Mouse (Mus musculus) heart, embryonic 14.5 days (tissue): ENCODE measurements around the gene Adipoq. TPM values are rescaled to one million over a fixed set of nuclear protein-coding genes. Genes with fewer than 3 reads are reported as not detected.

Experiments
- ATAC-seq: fragments of 200-750 bp; cut with Nextera tagmentation; 2 replicates; pipeline ENCODE4 v1.8.0; 2017; ENCODE audit warnings: low read depth, moderate TSS enrichment; ENCODE audit not compliant: insufficient number of reproducible peaks, insufficient read depth, low FRiP score
- H3K27ac ChIP-seq, 2 experiments: fragments of 200-500 bp in 1 of 2; fragments of 300-500 bp in 1 of 2; sonication (generic) in 1 of 2; replicated peaks in 1 of 2; 2 replicates each; pipeline ENCODE4 v1.5.1; 2012 to 2014; ENCODE audit warnings: low read depth in 2 of 2, low read length in 2 of 2, control low read depth in 1 of 2, mild to moderate bottlenecking in 1 of 2, mixed read lengths in 1 of 2; ENCODE audit not compliant: control insufficient read depth in 1 of 2, insufficient read depth in 1 of 2
- H3K27me3 ChIP-seq: fragments of 300-500 bp; sonication (generic); 2 replicates; pipeline ENCODE4 v1.6.1; 2014; ENCODE audit warnings: mild to moderate bottlenecking, low read length, control low read depth; ENCODE audit not compliant: control insufficient read depth, insufficient read depth
- H3K36me3 ChIP-seq: fragments of 300-500 bp; sonication (generic); 2 replicates; pipeline ENCODE4 v1.6.1; 2014; ENCODE audit warnings: mild to moderate bottlenecking, control low read depth, low read length, mixed read lengths; ENCODE audit not compliant: control insufficient read depth, insufficient read depth
- H3K4me1 ChIP-seq, 2 experiments: fragments of 200-500 bp in 1 of 2; fragments of 300-500 bp in 1 of 2; sonication (generic) in 1 of 2; 2 replicates each; pipeline ENCODE4 v1.6.1; 2012 to 2014; ENCODE audit warnings: low read length in 2 of 2, control low read depth in 1 of 2, mixed read lengths in 1 of 2; ENCODE audit not compliant: control insufficient read depth in 2 of 2, insufficient read depth in 2 of 2
- H3K4me2 ChIP-seq: fragments of 300-500 bp; sonication (generic); 2 replicates; pipeline ENCODE4 v1.6.1; 2014; ENCODE audit warnings: mild to moderate bottlenecking, low read length
- H3K4me3 ChIP-seq, 2 experiments: fragments of 200-500 bp in 1 of 2; fragments of 300-500 bp in 1 of 2; sonication (generic) in 1 of 2; 2 replicates each; pipeline ENCODE4 v1.5.1; 2012 to 2014; ENCODE audit warnings: low read length in 2 of 2, mild to moderate bottlenecking in 2 of 2, control low read depth in 1 of 2, low read depth in 1 of 2, moderate library complexity in 1 of 2; ENCODE audit not compliant: control insufficient read depth in 1 of 2, insufficient read depth in 1 of 2
- H3K9ac ChIP-seq: fragments of 300-500 bp; sonication (generic); 2 replicates; pipeline ENCODE4 v1.6.1; 2014; ENCODE audit warnings: mild to moderate bottlenecking, low read length
- H3K9me3 ChIP-seq: fragments of 300-500 bp; sonication (generic); 2 replicates; pipeline ENCODE4 v1.6.1; 2016; ENCODE audit warnings: low read length, control low read depth; ENCODE audit not compliant: control insufficient read depth
- WGBS: fragments of 180-500 bp; shearing (Covaris S2); extraction: QIAGEN DNeasy Blood & Tissue Kit; methylation state at CpG from one replicate; pipeline ENCODE4 v1.1.7; 2014; 5-methylcytosine and 5-hydroxymethylcytosine counted together
- polyA plus RNA-seq: library from polyadenylated mRNA; unstranded; fragments of >200 nt; fragmentation: Nextera tagmentation; extraction: Ambion mirVana; gene quantifications from 2 replicates; pipeline ENCODE4 v1.2.1, GENCODE M21; 2014

The Adipoq gene
- polyA plus RNA-seq, 1 experiment from 2014 or later, result 0.15 TPM

GRCm38 (mm10) chr16:23149396-23149795 is 3.1 kb downstream of the Adipoq start:
- WGBS, result 78% methylated on average over 8 of the region's 8 CpGs
- H3K9ac ChIP-seq, result no peak overlapping the region
- H3K4me2 ChIP-seq, result no peak overlapping the region
- peaks cover 2 to 9% of the 10 kb centered on the region in 2 experiments; a peak in 1 of 4 replicates for H3K4me1 ChIP-seq
- no peaks in the 10 kb centered on the region for H3K36me3 ChIP-seq
- ATAC-seq, result no peak
- H3K27ac ChIP-seq, result no peak overlapping the region
- H3K4me3 ChIP-seq, result no peak overlapping the region
- H3K9me3 ChIP-seq, result no peaks in the 10 kb centered on the region
- no peaks in the 10 kb centered on the region for H3K27me3 ChIP-seq

- Histone ChIP-seq H3K36me3 (no peaks in the 10 kb centered on the region), H3K9ac (no peak overlapping the region), H3K4me1 (peaks cover 2 to 4% of the 10 kb centered on the region in 2 experiments; a peak in 1 of 4 replicates), H3K9me3 (no peaks in the 10 kb centered on the region), H3K4me3 (no peak overlapping the region), H3K27ac (no peak overlapping the region), H3K4me2 (no peak overlapping the region), H3K27me3 (no peaks in the 10 kb centered on the region)
- no peak; the same call in 1 of the 2 replicates for ATAC-seq
- WGBS, result 15% methylated on average over 2 of the region's 2 CpGs
These were observed 5.1 kb downstream of the Adipoq start for GRCm38 (mm10) chr16:23151423-23151822.

GRCm38 (mm10) chr16:23154261-23154660 is 7.9 kb downstream of the Adipoq start:
- H3K9me3 ChIP-seq, result no peaks in the 10 kb centered on the region
- H3K27ac ChIP-seq, result no peak overlapping the region
- H3K9ac ChIP-seq, result no peak overlapping the region
- peaks cover 2 to 4% of the 10 kb centered on the region in 2 experiments; a peak in 1 of 4 replicates for H3K4me1 ChIP-seq
- no peaks in the 10 kb centered on the region for H3K36me3 ChIP-seq
- WGBS, result 78% methylated on average over 5 of the region's 5 CpGs
- no peaks in the 10 kb centered on the region for H3K27me3 ChIP-seq
- no peak overlapping the region for H3K4me2 ChIP-seq
- H3K4me3 ChIP-seq, result no peak overlapping the region
- no peak for ATAC-seq

- Histone ChIP-seq H3K4me1 (peaks cover 2 to 8% of the 10 kb centered on the region in 2 experiments; a peak in 1 of 4 replicates), H3K4me3 (no peak overlapping the region), H3K9me3 (no peaks in the 10 kb centered on the region), H3K27me3 (no peaks in the 10 kb centered on the region), H3K9ac (no peak overlapping the region), H3K4me2 (no peak overlapping the region), H3K27ac (no peak overlapping the region), H3K36me3 (no peaks in the 10 kb centered on the region)
- ATAC-seq, result no peak
- WGBS, result 92% methylated on average over 13 of the region's 13 CpGs
These were observed 10.7 kb downstream of the Adipoq start for GRCm38 (mm10) chr16:23157013-23157412.

- H3K27ac ChIP-seq, result no peak overlapping the region
- H3K4me3 ChIP-seq, result no peak overlapping the region
- H3K27me3 ChIP-seq, result no peaks in the 10 kb centered on the region
- peaks cover 2 to 8% of the 10 kb centered on the region in 2 experiments; a peak in 1 of 4 replicates for H3K4me1 ChIP-seq
- WGBS, result 81% methylated on average over 7 of the region's 7 CpGs
- H3K4me2 ChIP-seq, result no peak overlapping the region
- H3K9me3 ChIP-seq, result no peaks in the 10 kb centered on the region
- H3K9ac ChIP-seq, result no peak overlapping the region
- no peak; the same call in 1 of the 2 replicates for ATAC-seq
- no peaks in the 10 kb centered on the region for H3K36me3 ChIP-seq
These were observed 12.0 kb downstream of the Adipoq start for GRCm38 (mm10) chr16:23158292-23158691.

GRCm38 (mm10) chr16:23158957-23159356 is 12.6 kb downstream of the Adipoq start:
- 15% methylated on average over 2 of the region's 2 CpGs for WGBS

GRCm38 (mm10) chr16:23159749-23160148 is 13.4 kb downstream of the Adipoq start:
- Histone ChIP-seq H3K36me3 (no peaks in the 10 kb centered on the region), H3K9me3 (no peaks in the 10 kb centered on the region), H3K4me3 (no peak overlapping the region), H3K27me3 (no peaks in the 10 kb centered on the region), H3K27ac (no peak overlapping the region), H3K4me1 (peaks cover 4 to 8% of the 10 kb centered on the region in 2 experiments; a peak in 2 of 4 replicates), H3K9ac (no peak overlapping the region), H3K4me2 (no peak overlapping the region)
- 52% methylated on average over 2 of the region's 2 CpGs for WGBS
- ATAC-seq, result no peak

More at GRCm38 (mm10) chr16:23158957-23159356, 12.6 kb downstream of the Adipoq start:
- ATAC-seq, result no peak; the same call in 1 of the 2 replicates
- Histone ChIP-seq H3K9me3 (no peaks in the 10 kb centered on the region), H3K4me3 (no peak overlapping the region), H3K4me2 (no peak overlapping the region), H3K9ac (no peak overlapping the region), H3K36me3 (no peaks in the 10 kb centered on the region), H3K27me3 (no peaks in the 10 kb centered on the region), H3K4me1 (peaks cover 2 to 8% of the 10 kb centered on the region in 2 experiments; a peak in 1 of 4 replicates), H3K27ac (no peak overlapping the region)

GRCm38 (mm10) chr16:23162116-23162515 is 15.8 kb downstream of the Adipoq start:
- 70% methylated on average over 3 of the region's 3 CpGs for WGBS
- Histone ChIP-seq H3K27ac (no peak overlapping the region), H3K4me1 (peaks cover 4 to 8% of the 10 kb centered on the region in 2 experiments; a peak in 2 of 4 replicates), H3K9ac (no peak overlapping the region), H3K9me3 (no peaks in the 10 kb centered on the region), H3K27me3 (no peaks in the 10 kb centered on the region), H3K4me3 (no peak overlapping the region), H3K4me2 (no peak overlapping the region), H3K36me3 (no peaks in the 10 kb centered on the region)
- ATAC-seq, result no peak
